In the genomic region with DNA sequence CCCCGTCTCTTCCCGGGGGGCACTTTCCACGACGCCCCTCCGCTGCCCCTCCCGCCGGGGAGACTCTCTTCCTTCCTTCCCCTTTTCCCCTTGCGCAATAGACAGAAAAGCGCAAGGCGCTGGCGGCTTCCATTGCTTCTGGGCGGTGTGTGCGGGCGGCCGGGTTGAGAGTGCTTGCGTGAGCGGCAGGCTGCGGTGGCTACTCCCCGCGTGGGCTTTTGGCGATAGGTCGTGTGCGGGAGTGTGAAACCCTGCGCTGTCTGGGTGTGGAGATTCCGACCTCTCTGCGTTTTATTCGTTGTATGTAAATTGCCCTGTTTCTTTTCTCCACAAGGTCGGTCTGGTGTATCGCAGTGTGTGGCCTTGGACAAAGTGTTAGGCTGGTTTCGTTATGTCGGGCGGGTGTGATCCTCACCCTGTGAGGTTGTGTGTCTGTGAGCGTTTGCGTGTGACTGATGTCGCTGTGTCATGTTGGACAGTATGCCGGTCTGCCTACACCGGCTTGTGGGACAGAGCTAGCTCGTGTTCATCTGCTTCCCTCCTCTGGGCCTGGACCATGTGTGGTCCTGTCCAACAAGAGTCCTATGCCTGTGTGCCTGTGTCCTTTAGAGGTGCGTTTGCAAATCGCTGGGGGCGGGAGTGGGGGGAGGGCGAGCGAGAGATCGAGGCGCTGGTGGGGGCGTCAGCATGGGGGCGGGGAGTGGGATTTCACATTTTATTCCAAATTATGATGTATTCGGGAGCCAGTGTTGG, we compare ENCODE assay signal across 8 mouse cellular contexts. TPM values are rescaled to one million over a fixed set of nuclear protein-coding genes. Genes with fewer than 3 reads are reported as not detected.
DNase-seq lines count a peak whose midpoint lies in the region; ATAC-seq and TF ChIP-seq lines count a peak whose summit lies in the region.

No protein-coding gene starts in this region.

- H3K4me2 ChIP-seq in hindbrain, postnatal 0 days (ENCODE audit: low read depth, low read length), result peak overlapping the region; percentile 42
- H3K4me2 ChIP-seq in limb, embryonic 13.5 days (replicated peaks), result peak overlapping the region; percentile 69
- H3K4me2 ChIP-seq in midbrain, embryonic 11.5 days, result peak overlapping the region; percentile 48
- peak overlapping the region; percentile 63 for H3K4me2 ChIP-seq in stomach, embryonic 15.5 days

- 0 out of 2 replicates have a peak, but pooled peaks have one; percentile 11 for TF ChIP-seq CTCF in thymus, adult 2 months (IDR thresholded peaks at IDR 0.05; ENCODE audit: borderline replicate concordance, control insufficient read depth, extremely low read depth, insufficient read depth, low read length, poor library complexity)
- no peak for TF ChIP-seq CTCF in hindbrain, postnatal 0 days (IDR thresholded peaks at IDR 0.05; ENCODE audit: low read depth)

- DNase-seq in thymus, adult 2 months, result no peak
- no peak for DNase-seq in thymus, adult 18-20 months
- peak; percentile 15 to 52 for DNase-seq in cerebellum, postnatal 36 days
- DNase-seq in gastrocnemius, postnatal 14 days, result peak; percentile 42
- no peak for DNase-seq in hindbrain, postnatal 0 days (ENCODE audit: low spot score)
- peak; percentile 99 for DNase-seq in midbrain, embryonic 11.5 days (ENCODE audit: low spot score, missing footprints)

- intact Hi-C loops in gastrocnemius, postnatal 14 days (cut with DNase I; ENCODE audit: low total_unique reads), result no loop called here

- ATAC-seq in hindbrain, postnatal 0 days, result peak; percentile 74
- ATAC-seq in limb, embryonic 13.5 days (ENCODE audit: low FRiP score, low read depth), result peak; percentile 48; the same call in 1 of the 2 replicates
- ATAC-seq in midbrain, embryonic 11.5 days (ENCODE audit: low FRiP score), result peak; percentile 72
- peak; percentile 48; the same call in 1 of the 2 replicates for ATAC-seq in stomach, embryonic 15.5 days (ENCODE audit: insufficient read depth, low FRiP score, low read depth)

- H3K9me3 ChIP-seq in hindbrain, postnatal 0 days (ENCODE audit: low read length), result no peaks in the 10 kb centered on the region
- no peaks in the 10 kb centered on the region for H3K9me3 ChIP-seq in limb, embryonic 13.5 days
- H3K9me3 ChIP-seq in midbrain, embryonic 11.5 days (ENCODE audit: control insufficient read depth, low read length), result no peaks in the 10 kb centered on the region
- no peaks in the 10 kb centered on the region for H3K9me3 ChIP-seq in stomach, embryonic 15.5 days

- peak overlapping the region; percentile 1 for H3K4me3 ChIP-seq in thymus, adult 2 months (ENCODE audit: control insufficient read depth, insufficient read depth, low read length)
- peak overlapping the region; percentile 29 for H3K4me3 ChIP-seq in hindbrain, postnatal 0 days (ENCODE audit: low read length)
- H3K4me3 ChIP-seq in limb, embryonic 13.5 days, result peak overlapping the region; percentile 40
- H3K4me3 ChIP-seq in midbrain, embryonic 11.5 days (ENCODE audit: low read depth, low read length), result peak overlapping the region; percentile 29
- H3K4me3 ChIP-seq in stomach, embryonic 15.5 days (replicated peaks), result peak overlapping the region; percentile 39

- H3K27ac ChIP-seq in thymus, adult 2 months (ENCODE audit: control insufficient read depth, insufficient read depth, low read length), result no peak overlapping the region
- H3K27ac ChIP-seq in hindbrain, postnatal 0 days, result peak overlapping the region; percentile 65; the same call in 1 of the 2 replicates
- peak overlapping the region; percentile 48; the same call in 1 of the 2 replicates for H3K27ac ChIP-seq in limb, embryonic 13.5 days
- H3K27ac ChIP-seq in midbrain, embryonic 11.5 days (ENCODE audit: low read depth, low read length), result peak overlapping the region; percentile 71
- H3K27ac ChIP-seq in stomach, embryonic 15.5 days, result peak overlapping the region; percentile 38; the same call in 1 of the 2 replicates

- H3K9ac ChIP-seq in hindbrain, postnatal 0 days (replicated peaks; ENCODE audit: low read length), result peak overlapping the region; percentile 24; the same call in 1 of the 2 replicates
- peak overlapping the region; percentile 53 for H3K9ac ChIP-seq in limb, embryonic 13.5 days
- peak overlapping the region; percentile 63 for H3K9ac ChIP-seq in midbrain, embryonic 11.5 days (ENCODE audit: low read length)
- no peak overlapping the region for H3K9ac ChIP-seq in stomach, embryonic 15.5 days

- under 1% methylated on average over 48 of the region's 48 CpGs for WGBS in thymus, adult 2 months
- under 1% methylated on average over 47 of the region's 48 CpGs for WGBS in hindbrain, postnatal 0 days
- 1% methylated on average over 47 of the region's 48 CpGs for WGBS in limb, embryonic 13.5 days
- WGBS in midbrain, embryonic 11.5 days, result under 1% methylated on average over 48 of the region's 48 CpGs
- under 1% methylated on average over 48 of the region's 48 CpGs for WGBS in stomach, embryonic 15.5 days

- no peaks in the 10 kb centered on the region for H3K36me3 ChIP-seq in thymus, adult 2 months (ENCODE audit: control insufficient read depth, insufficient read depth, low read length)
- no peaks in the 10 kb centered on the region for H3K36me3 ChIP-seq in hindbrain, postnatal 0 days (ENCODE audit: insufficient read depth, low read length)
- H3K36me3 ChIP-seq in limb, embryonic 13.5 days, result no peaks in the 10 kb centered on the region
- H3K36me3 ChIP-seq in midbrain, embryonic 11.5 days (ENCODE audit: control insufficient read depth, insufficient read depth, low read length), result no peaks in the 10 kb centered on the region
- no peaks in the 10 kb centered on the region for H3K36me3 ChIP-seq in stomach, embryonic 15.5 days

- peaks cover 52% of the 10 kb centered on the region for H3K27me3 ChIP-seq in thymus, adult 2 months (ENCODE audit: control insufficient read depth, insufficient read depth, low read length)
- peaks cover 64% of the 10 kb centered on the region for H3K27me3 ChIP-seq in hindbrain, postnatal 0 days (ENCODE audit: insufficient read depth, low read length)
- H3K27me3 ChIP-seq in limb, embryonic 13.5 days, result peaks cover 99% of the 10 kb centered on the region
- H3K27me3 ChIP-seq in midbrain, embryonic 11.5 days (ENCODE audit: control insufficient read depth, insufficient read depth, low read length), result peaks cover 96% of the 10 kb centered on the region
- H3K27me3 ChIP-seq in stomach, embryonic 15.5 days (replicated peaks), result peaks cover 74% of the 10 kb centered on the region

- H3K4me1 ChIP-seq in thymus, adult 2 months (replicated peaks; ENCODE audit: control insufficient read depth, insufficient read depth, low read length), result 0 out of 2 replicates have a peak, but pooled peaks cover 7% of the 10 kb centered on the region
- peaks cover 5% of the 10 kb centered on the region for H3K4me1 ChIP-seq in hindbrain, postnatal 0 days (ENCODE audit: insufficient read depth, low read length)
- H3K4me1 ChIP-seq in limb, embryonic 13.5 days, result peaks cover 23% of the 10 kb centered on the region
- peaks cover 12% of the 10 kb centered on the region for H3K4me1 ChIP-seq in midbrain, embryonic 11.5 days (ENCODE audit: control insufficient read depth, insufficient read depth, low read length)
- H3K4me1 ChIP-seq in stomach, embryonic 15.5 days, result peaks cover 18% of the 10 kb centered on the region

- TF ChIP-seq POLR2A in thymus, adult 2 months (IDR thresholded peaks at IDR 0.05; ENCODE audit: control insufficient read depth, extremely low read depth, insufficient read depth, low read length, poor library complexity), result no peak

RNA-seq across cellular contexts. Expression of a gene that starts 0.9 kb away (rescaled TPM):
- 0.89 and 0.94 TPM in 2 replicates for polyA plus RNA-seq in thymus, adult 2 months (2012; rRNA removed)
- total RNA-seq in gastrocnemius, postnatal 14 days (2021), result 1 to 10 TPM; 1.9 to 2.5 TPM
- total RNA-seq in hindbrain, postnatal 0 days (2014; rRNA removed), result 18.1 and 19.4 TPM in 2 replicates
- polyA plus RNA-seq in hindbrain, postnatal 0 days (2015; fragmentation: Nextera tagmentation; extraction: Ambion mirVana), result 1.1 and 1.6 TPM in 2 replicates
- polyA plus RNA-seq in limb, embryonic 13.5 days (2015; fragmentation: Nextera tagmentation; extraction: Ambion mirVana), result 1.3 and 1.6 TPM in 2 replicates
- polyA plus RNA-seq in midbrain, embryonic 11.5 days (2014; fragmentation: Nextera tagmentation; extraction: Ambion mirVana), result 18.4 and 19.8 TPM in 2 replicates
- polyA plus RNA-seq in stomach, embryonic 15.5 days (2015; fragmentation: Nextera tagmentation; extraction: Ambion mirVana), result 1.6 and 2.9 TPM in 2 replicates

RNA-seq across cellular contexts. Expression of a gene that starts 31.4 kb away (rescaled TPM):
- 14.7 and 15.2 TPM in 2 replicates for polyA plus RNA-seq in thymus, adult 2 months (2012; rRNA removed)
- total RNA-seq in gastrocnemius, postnatal 14 days (2021), result under 1 TPM in 1 of 2 experiments, not detected in 1; 0.57 TPM
- total RNA-seq in hindbrain, postnatal 0 days (2014; rRNA removed), result 0.58 and 5.2 TPM in 2 replicates
- 4.2 and 4.9 TPM in 2 replicates for polyA plus RNA-seq in hindbrain, postnatal 0 days (2015; fragmentation: Nextera tagmentation; extraction: Ambion mirVana)
- polyA plus RNA-seq in limb, embryonic 13.5 days (2015; fragmentation: Nextera tagmentation; extraction: Ambion mirVana), result 6.9 and 8.6 TPM in 2 replicates
- 14.6 and 16.6 TPM in 2 replicates for polyA plus RNA-seq in midbrain, embryonic 11.5 days (2014; fragmentation: Nextera tagmentation; extraction: Ambion mirVana)
- polyA plus RNA-seq in stomach, embryonic 15.5 days (2015; fragmentation: Nextera tagmentation; extraction: Ambion mirVana), result 82.4 and 96.6 TPM in 2 replicates

RNA-seq across cellular contexts. Expression of a gene that starts 57.1 kb away (rescaled TPM):
- 8.1 and 10.7 TPM in 2 replicates for polyA plus RNA-seq in thymus, adult 2 months (2012; rRNA removed)
- total RNA-seq in gastrocnemius, postnatal 14 days (2021), result under 1 TPM; 0.84 to 0.86 TPM
- 2.8 and 3.6 TPM in 2 replicates for total RNA-seq in hindbrain, postnatal 0 days (2014; rRNA removed)
- polyA plus RNA-seq in hindbrain, postnatal 0 days (2015; fragmentation: Nextera tagmentation; extraction: Ambion mirVana), result 2.3 and 2.8 TPM in 2 replicates
- 10.7 and 11.8 TPM in 2 replicates for polyA plus RNA-seq in limb, embryonic 13.5 days (2015; fragmentation: Nextera tagmentation; extraction: Ambion mirVana)
- polyA plus RNA-seq in midbrain, embryonic 11.5 days (2014; fragmentation: Nextera tagmentation; extraction: Ambion mirVana), result 19.7 and 24.8 TPM in 2 replicates
- 9.9 and 10.9 TPM in 2 replicates for polyA plus RNA-seq in stomach, embryonic 15.5 days (2015; fragmentation: Nextera tagmentation; extraction: Ambion mirVana)

Comparison
In these comparisons a context has a peak if more than half of its experiments do, and no peak if none do; other contexts are left out.
1. DNase-seq: peak in cerebellum, postnatal 36 days (2 of 2), gastrocnemius, postnatal 14 days (single experiment) and midbrain, embryonic 11.5 days (single experiment); none in thymus, adult 2 months (single experiment), thymus, adult 18-20 months (0 of 2) and hindbrain, postnatal 0 days (single experiment).
2. Peak in every context shown above with its lines, with median percentiles within 50 percentile points of each other: H3K4me3 ChIP-seq, ATAC-seq and H3K4me2 ChIP-seq.